Mouse (Mus musculus) midbrain, embryonic 14.5 days (tissue): Measurements from ENCODE around the gene Hoxc9. TPM values are rescaled to one million over a fixed set of nuclear protein-coding genes. Genes with fewer than 3 reads are reported as not detected.

Experiments
- ATAC-seq: fragments of 200-750 bp; cut with Nextera tagmentation; 2 replicates; pipeline ENCODE4 v1.8.0; 2017; ENCODE audit warnings: moderate number of reproducible peaks, moderate library complexity; ENCODE audit not compliant: low FRiP score, low TSS enrichment
- DNase-seq: peaks from one replicate; pipeline ENCODE4 v3.0.0-alpha.2; 2015
- H3K27ac ChIP-seq: fragments of 300-500 bp; sonication (generic); replicated peaks from 2 replicates; pipeline ENCODE4 v1.5.1; 2014; ENCODE audit warnings: mild to moderate bottlenecking, low read depth, low read length, moderate library complexity
- H3K27me3 ChIP-seq: fragments of 300-500 bp; sonication (generic); 2 replicates; pipeline ENCODE4 v1.6.1; 2014; ENCODE audit warnings: low read length, control low read depth, mixed read lengths; ENCODE audit not compliant: control insufficient read depth, insufficient read depth
- H3K36me3 ChIP-seq: fragments of 300-500 bp; sonication (generic); 2 replicates; pipeline ENCODE4 v1.6.1; 2014; ENCODE audit warnings: low read length, control low read depth; ENCODE audit not compliant: control insufficient read depth, insufficient read depth
- H3K4me1 ChIP-seq: fragments of 300-500 bp; sonication (generic); 2 replicates; pipeline ENCODE4 v1.6.1; 2014; ENCODE audit warnings: mild to moderate bottlenecking, antibody characterized with exemption, low read length, control low read depth; ENCODE audit not compliant: control insufficient read depth, insufficient read depth
- H3K4me2 ChIP-seq: fragments of 300-500 bp; sonication (generic); 2 replicates; pipeline ENCODE4 v1.6.1; 2014; ENCODE audit warnings: mild to moderate bottlenecking, low read length, moderate library complexity
- H3K4me3 ChIP-seq: fragments of 300-500 bp; sonication (generic); replicated peaks from 2 replicates; pipeline ENCODE4 v1.5.1; 2014; ENCODE audit warnings: low read depth, low read length
- H3K9ac ChIP-seq: fragments of 300-500 bp; sonication (generic); replicated peaks from 2 replicates; pipeline ENCODE4 v1.6.1; 2014; ENCODE audit warnings: mild to moderate bottlenecking, low read length, moderate library complexity
- H3K9me3 ChIP-seq: fragments of 300-500 bp; sonication (generic); 2 replicates; pipeline ENCODE4 v1.6.1; 2016; ENCODE audit warnings: low read length, control low read depth, mixed read lengths; ENCODE audit not compliant: control insufficient read depth
- WGBS: fragments of 180-500 bp; shearing (Covaris S2); extraction: QIAGEN DNeasy Blood & Tissue Kit; methylation state at CpG from one replicate; pipeline ENCODE4 v1.1.7; 2014; 5-methylcytosine and 5-hydroxymethylcytosine counted together
- polyA plus RNA-seq: library from polyadenylated mRNA; unstranded; fragments of >200 nt; fragmentation: Nextera tagmentation; extraction: Ambion mirVana; gene quantifications from 2 replicates; pipeline ENCODE4 v1.2.1, GENCODE M21; 2014

Gene Hoxc9
- polyA plus RNA-seq, 1 experiment from 2014 or later, result not detected

DNA sequence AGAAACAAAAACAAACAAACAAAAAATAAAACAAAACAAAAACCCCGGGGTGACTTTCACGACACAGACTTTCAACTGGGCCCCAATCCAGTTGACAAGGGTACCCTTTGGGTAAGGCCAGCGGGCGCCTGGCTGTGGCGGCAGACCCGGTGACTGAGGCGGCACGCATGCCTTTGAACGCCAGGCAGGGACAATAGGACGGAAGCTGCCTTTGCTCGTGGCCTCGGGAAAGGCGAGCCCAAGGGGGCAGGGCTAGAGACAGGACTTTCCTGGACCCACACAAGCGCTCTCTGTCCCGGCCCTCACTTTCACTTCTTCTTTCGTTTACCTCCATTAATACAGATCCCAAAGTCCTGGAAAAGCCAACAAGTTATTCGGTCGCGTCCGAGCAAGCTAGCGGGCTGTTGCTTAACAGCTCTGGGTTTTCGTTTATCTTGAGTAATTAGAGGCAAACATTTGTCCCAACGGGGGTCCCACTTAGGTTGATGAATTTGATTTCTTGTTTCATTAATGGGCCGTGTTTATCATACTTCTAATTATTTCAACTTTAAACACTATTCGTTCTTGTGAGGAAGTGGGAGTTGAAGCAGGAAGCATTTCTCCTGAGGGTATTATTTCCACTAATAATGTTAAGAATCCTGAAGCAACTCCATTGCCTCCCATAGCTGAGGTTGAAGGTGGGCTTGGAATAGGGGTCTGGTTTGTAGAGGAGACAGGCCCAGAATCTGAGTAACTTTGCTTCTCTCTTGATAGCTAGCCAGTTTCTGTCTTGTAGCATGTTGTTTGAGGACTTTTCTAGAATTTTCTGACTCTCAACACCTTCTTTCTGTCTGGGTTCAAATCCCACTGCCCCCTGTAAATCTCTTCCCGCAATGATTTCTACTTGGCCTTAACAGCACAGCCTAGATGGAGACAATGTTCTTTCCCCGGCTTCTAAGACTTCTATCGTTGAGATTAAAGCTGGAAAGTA is 12.3 kb upstream of the Hoxc9 start:
- H3K4me2 ChIP-seq, result no peak overlapping the region
- H3K9ac ChIP-seq, result no peak overlapping the region
- no peaks in the 10 kb centered on the region for H3K9me3 ChIP-seq
- H3K27ac ChIP-seq, result no peak overlapping the region
- H3K27me3 ChIP-seq, result peaks cover 95% of the 10 kb centered on the region
- no peaks in the 10 kb centered on the region for H3K36me3 ChIP-seq
- ATAC-seq (no peak), DNase-seq (no peak)
- no peaks in the 10 kb centered on the region for H3K4me1 ChIP-seq
- WGBS, result 2% methylated on average over 28 of the region's 28 CpGs
- H3K4me3 ChIP-seq, result no peak overlapping the region

DNA sequence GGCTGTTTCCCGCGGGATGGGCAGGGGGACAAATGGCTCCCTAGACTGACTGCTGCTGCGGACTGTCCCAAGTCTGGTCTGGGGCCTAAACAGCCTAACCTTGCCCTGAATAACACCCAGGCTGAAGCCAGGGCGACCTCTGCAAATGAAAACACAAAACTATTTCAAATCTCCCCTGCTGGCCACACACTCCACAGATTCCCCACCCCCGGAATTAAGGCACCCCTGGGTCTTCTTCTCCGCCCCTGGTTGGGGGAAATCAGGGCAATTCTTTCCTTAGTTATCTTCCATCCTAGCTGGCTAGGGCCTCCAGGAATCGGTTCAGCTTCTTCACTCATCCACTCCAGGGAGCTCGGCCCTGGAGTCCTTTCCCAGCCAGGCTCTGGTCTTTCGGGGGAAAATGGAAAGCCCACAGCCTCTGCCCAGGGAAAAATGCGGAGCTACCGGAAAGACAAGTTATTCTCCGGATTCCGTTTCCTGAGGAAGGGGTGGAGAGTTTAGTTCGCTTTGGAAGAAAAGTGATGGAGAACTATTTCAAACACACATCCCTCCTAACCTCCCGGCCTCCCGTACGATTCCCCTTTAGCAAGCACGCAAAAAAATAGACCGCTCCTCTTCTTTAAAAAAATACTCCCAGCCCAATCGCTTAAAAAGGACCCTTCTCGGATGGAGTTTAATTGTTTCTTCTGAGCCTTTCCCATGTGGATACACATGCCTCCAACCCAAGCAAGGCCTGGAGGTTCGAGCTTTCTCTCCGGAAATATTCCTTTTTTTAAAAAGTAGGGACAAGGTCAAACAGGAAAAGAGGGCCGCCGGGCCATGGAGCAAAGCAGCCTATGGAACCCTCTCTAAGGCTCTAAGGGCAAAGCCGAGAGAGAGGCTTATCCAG is 11.0 kb upstream of the Hoxc9 start:
- ATAC-seq (no peak), DNase-seq (no peak)
- no peaks in the 10 kb centered on the region for H3K36me3 ChIP-seq
- no peak overlapping the region for H3K9ac ChIP-seq
- H3K27ac ChIP-seq, result no peak overlapping the region
- 3% methylated on average over 26 of the region's 26 CpGs for WGBS
- no peaks in the 10 kb centered on the region for H3K4me1 ChIP-seq
- H3K27me3 ChIP-seq, result peaks cover 97% of the 10 kb centered on the region
- no peaks in the 10 kb centered on the region for H3K9me3 ChIP-seq
- H3K4me3 ChIP-seq, result no peak overlapping the region
- H3K4me2 ChIP-seq, result no peak overlapping the region

DNA sequence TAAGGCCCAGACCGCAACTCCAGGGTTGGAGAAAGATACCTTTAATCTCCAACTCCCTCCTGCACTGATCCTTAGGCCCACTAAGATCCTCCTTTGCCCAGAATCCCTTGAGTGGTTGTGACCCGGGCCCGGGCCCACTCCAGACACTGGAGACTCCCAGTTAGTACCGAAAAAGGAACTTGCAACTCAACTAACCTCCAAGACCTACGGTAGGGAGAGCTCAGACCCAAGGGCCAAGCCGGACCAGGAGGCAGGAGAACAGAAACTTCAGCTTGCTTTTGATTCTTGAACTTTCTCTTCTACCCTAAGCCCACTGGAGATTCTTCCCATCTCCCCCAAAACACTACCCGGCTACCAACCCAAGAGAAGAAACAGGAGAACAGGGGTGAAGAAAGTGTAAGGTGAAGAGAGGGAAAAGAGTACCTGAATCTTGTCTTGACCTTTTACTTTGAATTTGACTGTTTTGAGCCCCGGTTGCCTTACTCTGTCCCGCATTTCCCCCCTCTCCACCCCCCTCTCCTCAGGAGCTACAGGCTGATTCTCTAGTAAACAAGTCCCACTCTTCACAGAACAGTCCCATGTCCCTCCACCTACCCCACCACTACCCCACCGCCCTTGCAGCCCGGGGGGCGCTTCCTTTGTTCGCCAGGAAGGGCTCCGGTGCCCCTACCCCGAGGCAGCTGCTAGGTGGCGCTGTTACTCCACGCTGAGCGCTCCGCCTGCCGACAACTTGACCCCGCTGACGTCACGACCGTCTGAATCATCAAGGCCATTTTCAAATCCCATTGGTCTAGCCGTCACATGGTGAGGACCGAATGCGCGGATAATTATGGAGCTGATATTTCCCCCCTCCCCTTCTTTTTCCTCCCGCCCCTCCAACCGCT is 10.1 kb upstream of the Hoxc9 start:
- 3% methylated on average over 29 of the region's 30 CpGs for WGBS
- H3K4me2 ChIP-seq, result no peak overlapping the region

DNA sequence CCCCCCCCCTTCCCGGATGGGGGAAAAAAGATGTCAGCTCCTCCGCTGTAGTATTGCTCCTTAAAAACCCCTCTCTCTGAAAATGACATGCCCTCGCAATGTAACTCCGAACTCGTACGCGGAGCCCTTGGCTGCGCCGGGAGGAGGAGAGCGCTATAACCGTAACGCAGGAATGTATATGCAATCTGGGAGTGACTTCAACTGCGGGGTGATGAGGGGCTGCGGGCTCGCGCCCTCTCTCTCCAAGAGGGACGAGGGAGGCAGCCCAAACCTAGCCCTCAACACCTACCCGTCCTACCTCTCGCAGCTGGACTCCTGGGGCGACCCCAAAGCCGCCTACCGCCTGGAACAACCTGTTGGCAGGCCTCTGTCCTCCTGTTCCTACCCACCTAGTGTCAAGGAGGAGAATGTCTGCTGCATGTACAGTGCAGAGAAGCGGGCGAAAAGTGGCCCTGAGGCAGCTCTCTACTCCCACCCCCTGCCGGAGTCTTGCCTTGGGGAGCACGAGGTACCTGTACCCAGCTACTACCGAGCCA is 9.4 kb upstream of the Hoxc9 start, which contains the start of gene Hoxc10:
Gene Hoxc10, plus strand, starts transcription at position 21 of the 536 bp plus-strand sequence.
- no peak within 1 kb of the TSS for H3K27ac ChIP-seq
- no peak within 1 kb of the TSS for H3K9ac ChIP-seq
- peaks cover 97% of the 10 kb centered on the region for H3K27me3 ChIP-seq
- no peak within 1 kb of the TSS for H3K4me2 ChIP-seq
- H3K4me3 ChIP-seq, result no peak within 1 kb of the TSS
- DNase-seq (no peak), ATAC-seq (no peak)
- no peaks in the 10 kb centered on the region for H3K36me3 ChIP-seq
- 5% methylated on average over 27 of the region's 27 CpGs for WGBS
- no peaks in the 10 kb centered on the region for H3K9me3 ChIP-seq
- no peaks in the 10 kb centered on the region for H3K4me1 ChIP-seq

More for the DNA sequence above, 10.1 kb upstream of the Hoxc9 start:
- Histone ChIP-seq H3K27ac (no peak overlapping the region), H3K36me3 (no peaks in the 10 kb centered on the region), H3K9me3 (no peaks in the 10 kb centered on the region), H3K27me3 (peaks cover 97% of the 10 kb centered on the region), H3K4me1 (no peaks in the 10 kb centered on the region), H3K4me3 (no peak overlapping the region), H3K9ac (no peak overlapping the region)
- DNase-seq (peak; percentile 81), ATAC-seq (peak; percentile 48; the same call in 1 of the 2 replicates)

DNA sequence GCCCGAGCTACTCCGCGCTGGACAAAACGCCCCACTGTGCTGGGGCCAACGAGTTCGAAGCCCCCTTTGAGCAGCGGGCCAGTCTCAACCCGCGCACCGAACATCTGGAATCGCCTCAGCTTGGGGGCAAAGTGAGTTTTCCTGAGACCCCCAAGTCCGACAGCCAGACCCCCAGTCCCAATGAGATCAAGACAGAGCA is 9.0 kb upstream of the Hoxc9 start, which contains the start of gene Hoxc5:
Gene Hoxc5, plus strand, starts transcription at position 132 of the 199 bp plus-strand sequence.
- 5% methylated on average over 12 of the region's 12 CpGs for WGBS

DNA sequence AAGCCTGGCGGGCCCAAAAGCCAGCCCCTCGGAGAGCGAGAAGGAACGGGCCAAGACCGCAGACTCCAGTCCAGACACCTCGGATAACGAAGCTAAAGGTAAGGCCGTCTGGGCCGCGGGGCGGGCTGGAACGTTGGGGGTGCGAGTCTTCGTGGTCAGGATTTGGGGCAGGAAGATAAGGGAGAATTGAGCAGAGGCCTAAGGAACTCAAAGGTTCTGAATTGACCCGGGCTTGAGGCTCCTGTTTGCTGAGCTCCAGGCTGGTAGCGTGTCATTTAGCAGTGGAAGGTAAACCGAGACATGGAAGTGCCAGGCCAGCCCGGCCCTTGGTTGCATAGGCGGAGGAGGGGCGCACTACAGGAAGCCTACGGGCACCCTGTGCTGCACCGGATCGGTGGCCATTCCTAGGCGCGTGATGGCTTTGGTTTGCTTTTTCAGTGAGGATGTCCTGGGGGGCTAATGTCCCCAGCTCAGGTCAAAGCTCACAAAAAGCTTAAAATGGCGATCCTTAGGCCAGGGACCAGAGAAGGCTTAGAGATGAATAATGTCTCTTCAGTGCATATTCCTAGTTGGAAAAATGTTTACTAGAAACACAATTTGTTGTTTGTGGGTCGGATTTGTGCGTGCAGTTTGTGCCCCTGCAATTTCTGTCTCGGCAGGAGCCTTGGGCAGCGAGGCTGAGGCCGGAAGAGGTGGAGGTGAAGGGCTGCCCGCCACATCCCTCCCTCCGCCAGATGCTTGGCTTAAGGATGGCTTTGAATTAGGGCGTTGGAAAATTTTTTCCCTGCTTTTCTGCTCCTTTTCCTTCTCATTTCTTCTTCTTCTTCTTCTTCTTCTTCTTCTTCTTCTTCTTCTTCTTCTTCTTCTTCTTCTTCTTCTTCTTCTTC is 8.5 kb upstream of the Hoxc9 start:
- DNase-seq (no peak), ATAC-seq (no peak)
- H3K36me3 ChIP-seq, result no peaks in the 10 kb centered on the region
- H3K4me3 ChIP-seq, result no peak overlapping the region
- no peaks in the 10 kb centered on the region for H3K4me1 ChIP-seq
- 2% methylated on average over 34 of the region's 34 CpGs for WGBS
- H3K4me2 ChIP-seq, result no peak overlapping the region
- no peak overlapping the region for H3K9ac ChIP-seq
- peaks cover 99% of the 10 kb centered on the region for H3K27me3 ChIP-seq
- H3K27ac ChIP-seq, result no peak overlapping the region
- H3K9me3 ChIP-seq, result no peaks in the 10 kb centered on the region

More for the DNA sequence above, 9.0 kb upstream of the Hoxc9 start, which contains the start of gene Hoxc5:
- Histone ChIP-seq H3K4me3 (no peak within 1 kb of the TSS), H3K4me1 (no peaks in the 10 kb centered on the region), H3K27me3 (peaks cover 99% of the 10 kb centered on the region), H3K36me3 (no peaks in the 10 kb centered on the region), H3K9me3 (no peaks in the 10 kb centered on the region), H3K4me2 (no peak within 1 kb of the TSS), H3K9ac (no peak within 1 kb of the TSS), H3K27ac (no peak within 1 kb of the TSS)
- ATAC-seq (no peak), DNase-seq (no peak)

DNA sequence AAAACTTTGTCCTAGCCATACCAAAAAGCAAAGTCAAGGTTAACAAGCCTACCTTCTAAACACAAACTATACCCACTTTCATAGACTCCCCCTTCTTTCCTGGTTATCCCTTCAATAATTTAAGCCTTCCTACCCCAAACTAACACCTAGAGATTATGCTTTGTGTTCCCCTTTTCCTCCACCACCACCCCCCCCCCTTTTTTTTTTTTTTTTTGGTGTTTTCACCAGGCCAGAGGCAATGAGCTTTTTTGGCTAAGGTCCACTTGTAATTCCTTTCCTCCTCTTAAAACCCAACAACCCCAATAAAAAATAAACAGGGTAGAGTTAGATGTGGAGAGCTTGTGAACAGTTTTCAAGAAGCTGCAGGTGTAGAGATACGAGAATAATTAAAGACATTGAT is 6.9 kb upstream of the Hoxc9 start:
- Histone ChIP-seq H3K4me1 (no peaks in the 10 kb centered on the region), H3K27me3 (peaks cover 99% of the 10 kb centered on the region), H3K4me2 (no peak overlapping the region), H3K4me3 (no peak overlapping the region), H3K27ac (no peak overlapping the region), H3K9ac (no peak overlapping the region), H3K36me3 (no peaks in the 10 kb centered on the region), H3K9me3 (no peaks in the 10 kb centered on the region)
- no peak for ATAC-seq
- no peak for DNase-seq
- WGBS, result 38% methylated on average over 1 of the region's 1 CpGs
